Mouse (Mus musculus): ENCODE measurements around the gene Gm10306. TPM values are rescaled to one million over a fixed set of nuclear protein-coding genes. Genes with fewer than 3 reads are reported as not detected.

The Gm10306 gene
- total RNA-seq, 2 experiments from 2014 or later, result not detected

GRCm38 (mm10) chr4:94605591-94605990 is 49.2 kb downstream of the Gm10306 start:
- no peak for DNase-seq

Other genes starting within 250 kb of the Gm10306 start
- gene Caap1, start 250 bp downstream of the Gm10306 start, total RNA-seq (2021), result 1 to 10 TPM; 3.6 to 4.4 TPM
- 10 to 100 TPM; 39.8 to 40.3 TPM for gene Plaa, start 46.7 kb downstream of the Gm10306 start, total RNA-seq (2021)
- gene Ift74, start 57.9 kb downstream of the Gm10306 start, total RNA-seq (2021), result 1 to 10 TPM; 6.3 to 7.7 TPM
- gene Lrrc19, start 93.6 kb downstream of the Gm10306 start, total RNA-seq (2021), result not detected
- gene Tek, start 182.7 kb downstream of the Gm10306 start, total RNA-seq (2021), result 10 to 100 TPM; 24.3 to 30.9 TPM